Comparison of ENCODE assay signal across 31 mouse cellular contexts in the genomic region with DNA sequence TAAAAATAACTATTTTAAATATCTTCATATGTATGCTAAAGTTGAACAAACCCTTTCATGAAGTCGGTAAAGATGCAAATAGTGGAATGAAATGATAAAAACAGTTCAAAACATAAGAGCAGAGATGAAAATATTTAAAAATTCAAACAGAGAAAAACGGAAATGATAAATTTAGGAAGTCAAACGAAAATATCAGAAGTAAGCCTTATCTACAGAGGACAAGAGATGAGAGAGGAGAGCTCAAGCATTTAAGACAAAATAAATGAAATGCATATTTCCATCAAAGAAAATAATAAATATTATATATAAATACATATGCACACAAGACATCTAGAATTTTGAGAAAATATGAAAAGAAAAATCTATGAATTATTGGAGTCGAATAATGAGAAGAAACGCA.
"Had no signal": no experiment of that assay in that cellular context is flagged by ENCODE, and none has a peak within 500 bp of the region (broad histone marks: within the 10 kb centered on the region; RNA-seq: fewer than 3 reads in every experiment).

No protein-coding gene starts in this region.

- DNase-seq: heart, postnatal 10 days; heart, postnatal 14 days; heart, postnatal 36 days; heart, postnatal 4 days; kidney, adult 11 months; kidney, adult 18-20 months; kidney, adult 2 months; kidney, adult 8-10 months; kidney, adult 9 months; kidney, postnatal 10 days; kidney, postnatal 14 days; kidney, postnatal 25 days; kidney, postnatal 36 days; kidney, postnatal 4 days; layer of hippocampus, adult 9-11 months; layer of hippocampus, postnatal 36 days had no signal

- H3K4me3 ChIP-seq: heart, embryonic 10.5 days; heart, embryonic 12.5 days; heart, embryonic 13.5 days; heart, embryonic 15.5 days; hindbrain, embryonic 10.5 days; hindbrain, embryonic 12.5 days; hindbrain, embryonic 13.5 days; hindbrain, embryonic 15.5 days; intestine, embryonic 15.5 days; kidney, embryonic 15.5 days; layer of hippocampus, adult 2 months; left cerebral cortex, adult 2 months had no signal

- H3K9ac ChIP-seq: heart, embryonic 12.5 days; heart, embryonic 13.5 days; heart, embryonic 15.5 days; hindbrain, embryonic 12.5 days; hindbrain, embryonic 13.5 days; hindbrain, embryonic 14.5 days; hindbrain, embryonic 15.5 days; intestine, embryonic 15.5 days; kidney, embryonic 15.5 days had no signal

- H3K27ac ChIP-seq: heart, embryonic 10.5 days; heart, embryonic 13.5 days; heart, embryonic 15.5 days; hindbrain, embryonic 10.5 days; hindbrain, embryonic 12.5 days; hindbrain, embryonic 13.5 days; hindbrain, embryonic 14.5 days; hindbrain, embryonic 15.5 days; hindbrain, postnatal 0 days; intestine, embryonic 15.5 days; kidney, embryonic 15.5 days; kidney, postnatal 0 days; layer of hippocampus, adult 2 months; left cerebral cortex, adult 2 months had no signal

- H3K9me3 ChIP-seq: heart, embryonic 10.5 days; heart, embryonic 12.5 days; heart, embryonic 13.5 days; heart, embryonic 15.5 days; hindbrain, embryonic 10.5 days; hindbrain, embryonic 12.5 days; hindbrain, embryonic 13.5 days; hindbrain, embryonic 15.5 days; intestine, embryonic 15.5 days; kidney, embryonic 15.5 days had no signal

- H3K36me3 ChIP-seq: heart, embryonic 10.5 days; heart, embryonic 12.5 days; heart, embryonic 13.5 days; heart, embryonic 15.5 days; hindbrain, embryonic 10.5 days; hindbrain, embryonic 12.5 days; hindbrain, embryonic 13.5 days; hindbrain, embryonic 15.5 days; intestine, embryonic 15.5 days; kidney, embryonic 15.5 days had no signal

- H3K27me3 ChIP-seq: heart, embryonic 12.5 days; heart, embryonic 13.5 days; heart, embryonic 15.5 days; hindbrain, embryonic 12.5 days; hindbrain, embryonic 13.5 days; hindbrain, embryonic 15.5 days; intestine, embryonic 15.5 days; kidney, embryonic 15.5 days had no signal

- H3K4me1 ChIP-seq: heart, embryonic 10.5 days; heart, embryonic 12.5 days; heart, embryonic 13.5 days; heart, embryonic 15.5 days; hindbrain, embryonic 10.5 days; hindbrain, embryonic 12.5 days; hindbrain, embryonic 13.5 days; hindbrain, embryonic 15.5 days; intestine, embryonic 15.5 days; kidney, embryonic 15.5 days had no signal
